Mouse (Mus musculus): ENCODE results near the gene Dhx16.

Dhx16 gene

DNA sequence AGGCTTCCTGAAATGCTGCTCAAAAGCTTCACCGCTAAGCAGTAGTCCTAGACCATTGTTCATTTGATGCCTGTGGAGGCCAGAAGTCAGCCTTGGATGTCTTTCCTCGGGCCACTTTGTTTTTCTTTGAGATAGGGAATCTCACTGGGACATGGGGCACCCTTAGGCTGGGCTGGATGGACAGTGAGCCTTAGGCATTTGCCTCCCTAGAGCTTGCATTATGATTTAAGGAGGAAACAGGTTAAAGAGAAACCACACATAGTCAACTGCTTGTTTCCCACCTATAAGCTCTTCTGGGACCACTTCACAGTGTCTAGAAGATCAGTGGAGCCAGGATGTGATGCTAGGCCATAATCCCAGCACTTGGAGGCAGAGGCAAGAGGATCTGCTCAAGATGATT, 19.8 kb upstream of the Dhx16 start:
- DNase-seq (ENCODE audit: low spot score) = no peak

DNA sequence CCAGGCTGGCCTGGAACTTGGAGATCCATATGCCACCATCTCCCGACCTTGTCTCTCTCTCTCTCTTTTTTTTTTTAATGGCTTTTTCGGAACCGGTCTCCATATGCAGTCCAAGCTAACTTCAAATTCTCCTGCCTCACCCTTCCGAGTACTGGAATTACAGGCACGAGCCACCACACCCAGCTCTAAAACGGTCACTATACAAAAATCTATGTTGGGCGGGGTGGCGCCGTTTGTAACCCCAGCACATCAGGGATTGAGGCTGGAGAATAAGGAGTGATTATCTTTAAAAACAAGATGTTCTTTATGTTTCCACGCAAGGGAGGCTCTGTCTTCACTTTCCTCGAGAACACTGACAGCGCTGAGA, 18.8 kb upstream of the Dhx16 start:
- no peak for DNase-seq (ENCODE audit: low spot score)

DNA sequence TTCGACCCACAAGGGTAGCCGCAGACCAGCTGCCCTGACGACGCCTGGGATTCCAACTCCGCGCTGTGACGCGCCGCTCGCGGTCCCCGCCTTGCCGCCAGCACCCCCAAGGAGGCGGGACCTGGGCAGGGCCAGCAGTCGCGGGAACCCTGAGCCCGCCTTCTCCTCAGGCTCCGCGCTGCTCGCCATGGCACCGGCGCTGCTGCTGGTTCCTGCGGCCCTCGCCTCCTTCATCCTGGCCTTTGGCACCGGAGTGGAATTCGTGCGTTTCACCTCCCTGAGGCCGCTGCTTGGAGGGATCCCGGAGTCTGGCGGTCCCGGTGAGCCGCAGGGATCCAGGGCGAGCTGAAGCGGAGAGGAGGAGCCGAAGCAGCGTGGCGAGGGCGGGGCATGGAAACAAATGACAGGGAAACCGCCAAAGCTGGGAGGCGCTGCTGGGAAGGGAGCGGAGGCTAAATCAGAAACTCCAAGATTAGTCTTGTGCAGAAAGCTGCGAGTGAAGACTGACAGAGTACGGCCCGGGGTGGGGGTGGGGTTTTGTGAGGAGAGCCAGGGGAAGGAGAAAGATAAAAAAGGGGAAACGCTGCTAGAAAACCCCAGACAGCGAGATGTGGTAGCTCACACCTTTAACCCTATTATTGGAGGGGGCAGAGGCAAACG, 18.3 kb upstream of the Dhx16 start, which contains the start of gene Nrm:
Gene Nrm, plus strand, starts transcription at position 121 of the 660 bp plus-strand sequence.
- DNase-seq (ENCODE audit: low spot score) = peak; percentile 79

DNA sequence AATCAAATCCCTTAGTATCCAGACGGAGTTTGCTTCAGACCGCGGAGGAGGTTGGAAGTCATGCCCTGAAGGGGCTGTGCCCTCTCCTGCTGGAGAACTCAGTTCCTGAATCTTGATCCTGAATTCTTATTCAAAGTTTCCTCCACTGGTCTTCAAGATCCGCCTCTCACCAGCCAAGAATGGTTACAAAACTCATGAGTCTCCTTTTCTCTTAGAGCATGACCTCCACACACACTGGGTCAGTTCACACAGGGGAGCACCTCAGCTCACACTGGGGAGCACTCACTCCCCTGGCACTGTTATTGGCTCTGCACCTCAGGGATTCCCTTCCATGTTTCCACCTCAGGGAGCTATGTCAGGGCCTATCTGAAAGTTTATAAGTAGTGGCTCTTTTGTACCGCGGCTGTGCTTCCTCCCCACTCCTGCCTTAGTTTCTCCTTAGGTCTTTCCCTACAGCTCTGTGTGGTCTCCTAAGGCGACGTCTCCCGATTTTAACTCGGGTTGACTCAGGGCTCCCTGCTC, 14.7 kb upstream of the Dhx16 start:
- DNase-seq (ENCODE audit: low spot score) = no peak

DNA sequence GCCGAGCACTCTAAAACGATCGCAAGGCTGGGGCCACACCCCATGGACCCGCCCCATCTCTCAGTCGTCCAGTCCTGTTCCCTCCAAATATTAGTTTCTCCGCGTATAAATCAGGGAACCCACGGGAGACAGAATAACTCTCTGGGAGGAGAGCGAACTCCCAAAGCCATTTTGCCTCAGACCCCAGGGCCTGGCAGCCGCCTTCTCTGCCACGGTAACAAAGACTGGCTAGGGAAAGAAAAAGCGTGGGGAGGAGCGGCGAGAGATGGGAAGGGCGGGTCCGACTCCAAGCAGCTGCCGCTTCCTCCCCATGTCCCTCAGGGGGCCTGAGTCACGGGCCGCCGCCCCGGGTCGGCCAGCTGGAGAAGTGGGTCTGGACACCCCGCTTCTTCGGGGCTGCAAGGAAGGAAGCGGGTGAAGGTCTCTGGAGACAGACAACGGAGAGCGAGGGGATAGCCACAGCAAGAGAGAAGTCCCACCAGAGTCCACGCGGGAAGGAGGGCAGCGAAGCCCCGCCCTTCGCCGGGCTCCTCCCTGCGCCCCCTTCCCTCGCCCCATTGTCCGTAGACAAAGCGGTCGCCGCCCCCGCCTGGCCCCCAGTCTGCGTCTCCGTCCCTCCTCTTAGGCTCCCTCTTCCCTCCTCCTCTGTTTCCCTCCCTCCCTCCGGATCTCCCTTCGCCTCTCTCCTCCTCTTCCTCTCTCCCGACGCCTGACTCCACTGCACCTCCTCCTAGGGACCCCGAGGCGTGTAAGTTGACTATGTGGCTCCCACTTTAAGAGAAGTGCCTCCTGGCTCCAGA, 13.9 kb upstream of the Dhx16 start, which contains the start of gene Ppp1r18:
Gene Ppp1r18, plus strand, starts transcription at position 113 of the 800 bp plus-strand sequence.
- DNase-seq (ENCODE audit: low spot score) = peak; percentile 67

DNA sequence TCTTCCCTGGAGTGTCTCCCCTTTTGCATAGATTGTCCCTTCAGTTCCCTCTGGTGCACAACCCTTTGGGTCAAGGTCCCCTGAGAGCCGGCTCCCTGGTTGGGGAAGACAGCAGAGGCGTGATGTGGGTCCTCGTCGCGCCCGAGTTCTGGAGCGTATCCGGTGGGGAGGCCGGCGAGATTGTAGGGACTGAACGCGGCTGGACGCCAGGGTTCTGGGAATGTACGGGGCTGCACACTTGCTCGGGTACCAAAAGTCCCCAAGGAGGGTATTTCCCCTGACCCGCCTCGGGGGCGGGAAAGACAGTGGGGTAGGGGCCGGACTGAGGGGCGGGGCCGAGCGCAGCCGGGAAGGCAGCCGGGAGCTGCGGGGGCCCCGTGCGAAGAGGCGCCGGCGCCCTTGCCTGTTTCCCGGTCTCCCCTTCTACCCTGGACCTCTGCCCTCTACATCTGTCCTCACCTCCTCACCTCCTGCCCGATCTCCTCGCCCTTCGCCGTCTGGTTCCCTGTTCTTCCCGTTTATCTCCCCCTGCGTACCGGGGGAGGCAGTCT, 13.3 kb upstream of the Dhx16 start:
- DNase-seq (ENCODE audit: low spot score) = peak; percentile 57

DNA sequence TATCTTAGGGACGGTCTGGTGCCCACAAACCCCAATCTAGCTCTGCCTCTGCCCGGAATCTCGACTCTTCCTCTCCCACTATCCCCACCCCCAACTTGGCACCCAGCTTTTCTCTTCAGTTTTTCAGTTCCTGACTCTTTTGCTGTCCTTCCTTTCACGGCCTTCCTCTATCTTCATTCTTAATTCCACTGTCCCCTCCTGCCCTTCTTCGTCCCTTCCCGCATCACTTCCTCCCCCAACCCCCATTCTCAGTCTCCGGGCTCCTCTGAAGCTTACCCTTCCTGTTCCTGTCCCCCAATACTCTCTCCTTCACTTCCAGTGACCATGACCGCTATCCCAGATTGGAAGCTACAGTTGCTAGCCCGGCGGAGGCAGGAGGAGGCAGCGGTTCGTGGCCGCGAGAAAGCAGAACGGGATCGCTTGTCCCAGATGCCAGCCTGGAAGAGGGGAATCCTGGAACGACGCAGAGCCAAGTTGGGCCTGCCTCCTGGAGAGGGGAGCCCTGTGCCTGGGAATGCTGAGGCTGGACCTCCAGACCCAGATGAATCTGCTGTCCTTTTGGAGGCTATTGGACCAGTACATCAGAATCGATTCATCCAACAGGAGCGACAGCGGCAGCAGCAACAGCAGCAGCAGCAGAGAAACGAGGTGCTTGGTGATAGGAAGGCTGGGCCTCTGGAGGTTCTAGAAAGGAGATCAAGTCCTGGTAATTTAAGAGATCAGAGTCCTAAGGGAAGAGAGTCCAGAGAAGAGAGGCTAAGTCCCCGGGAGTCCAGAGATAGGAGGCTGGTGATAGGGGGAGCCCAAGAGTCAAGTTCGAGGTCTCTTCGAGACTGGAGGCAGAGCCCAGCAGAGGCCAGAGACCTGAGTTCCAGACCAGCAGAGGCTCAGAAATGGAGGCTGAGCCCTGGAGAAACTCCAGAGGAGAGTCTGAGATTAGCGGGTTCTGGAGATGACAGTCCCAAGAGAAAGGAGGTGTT, 12.4 kb upstream of the Dhx16 start:
- no peak for DNase-seq (ENCODE audit: low spot score)

DNA sequence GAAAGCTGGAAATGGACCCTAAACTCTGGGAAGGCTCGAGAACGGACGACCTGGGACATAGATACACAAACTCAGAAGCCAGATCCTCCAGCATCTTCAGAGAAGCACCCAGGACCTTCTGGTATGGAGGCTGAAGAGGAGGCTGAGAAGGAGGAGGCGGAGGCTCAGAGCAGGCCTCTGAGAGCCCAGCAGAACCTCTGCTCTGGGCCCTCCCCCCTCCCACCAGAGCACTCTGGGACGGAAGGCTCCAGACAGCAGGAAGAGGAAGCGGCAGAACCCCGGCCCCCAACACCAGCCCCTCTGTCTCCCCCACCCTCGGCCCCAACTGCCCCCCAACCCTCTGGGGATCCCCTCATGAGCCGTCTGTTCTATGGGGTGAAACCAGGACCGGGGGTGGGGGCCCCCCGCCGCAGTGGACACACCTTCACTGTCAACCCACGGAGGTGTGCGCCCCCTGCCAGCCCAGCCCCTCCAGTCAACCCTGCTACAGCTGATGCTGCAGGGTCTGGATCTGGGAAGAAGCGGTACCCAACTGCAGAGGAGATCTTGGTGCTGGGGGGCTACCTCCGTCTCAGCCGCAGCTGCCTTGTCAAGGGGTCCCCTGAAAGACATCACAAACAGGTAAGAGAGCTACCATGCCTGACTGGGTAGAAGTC, 11.3 kb upstream of the Dhx16 start:
- no peak for DNase-seq (ENCODE audit: low spot score)

DNA sequence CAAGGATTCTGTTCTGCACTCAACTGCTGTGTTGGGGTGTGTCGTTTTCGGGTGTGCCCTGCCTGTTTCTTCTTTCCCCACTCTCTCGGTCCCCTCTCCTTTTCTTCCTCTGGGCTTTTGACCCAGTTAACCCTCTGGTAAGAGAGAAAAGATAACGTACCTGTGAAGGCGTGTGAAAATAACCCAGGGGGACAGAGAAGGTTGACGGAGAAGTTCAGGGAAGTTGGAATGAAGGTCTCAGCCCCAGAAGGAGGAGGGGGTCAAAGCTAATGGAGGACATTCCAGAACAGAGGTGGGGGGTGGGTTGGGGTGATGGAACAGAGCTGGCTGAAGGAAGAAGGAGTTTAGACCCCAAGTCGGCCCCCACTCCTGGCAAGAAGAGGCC, 10.7 kb upstream of the Dhx16 start:
- DNase-seq (ENCODE audit: low spot score) = no peak

DNA sequence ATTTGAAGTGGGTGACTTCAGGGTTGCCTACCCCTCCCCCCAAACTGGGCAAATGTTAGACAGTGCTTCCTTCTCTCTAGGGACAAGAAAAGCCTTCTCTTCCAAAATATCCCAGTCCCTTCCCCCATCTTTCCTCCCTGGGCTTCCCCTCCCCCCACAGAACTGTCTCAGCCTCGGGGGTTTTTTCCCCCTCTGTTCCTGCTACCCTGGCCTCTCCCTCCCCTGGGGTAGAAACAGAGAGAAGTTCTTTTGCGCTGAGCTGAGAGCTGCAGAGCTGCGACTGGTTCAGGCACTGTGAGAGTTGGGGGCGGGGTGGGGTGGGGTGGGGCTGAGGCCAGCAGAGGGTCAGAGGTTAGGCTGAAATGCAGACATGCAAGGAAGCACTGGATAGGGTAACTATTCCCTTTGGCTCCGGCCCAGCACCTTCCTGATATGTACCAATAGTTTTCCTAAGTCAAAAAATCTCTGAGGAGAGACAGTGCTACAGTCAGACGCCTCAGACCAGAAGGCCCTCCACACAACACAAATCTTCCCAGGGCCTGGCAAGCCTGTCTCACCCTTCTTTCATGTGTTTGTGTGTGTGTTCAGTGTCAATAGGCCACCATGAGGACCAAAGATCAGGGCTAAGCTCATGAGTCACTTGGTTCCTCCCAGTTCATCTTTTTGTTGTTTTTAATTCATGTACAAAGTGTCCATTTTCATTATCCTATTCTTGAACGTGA, 10.1 kb upstream of the Dhx16 start:
- DNase-seq (ENCODE audit: low spot score) = no peak

DNA sequence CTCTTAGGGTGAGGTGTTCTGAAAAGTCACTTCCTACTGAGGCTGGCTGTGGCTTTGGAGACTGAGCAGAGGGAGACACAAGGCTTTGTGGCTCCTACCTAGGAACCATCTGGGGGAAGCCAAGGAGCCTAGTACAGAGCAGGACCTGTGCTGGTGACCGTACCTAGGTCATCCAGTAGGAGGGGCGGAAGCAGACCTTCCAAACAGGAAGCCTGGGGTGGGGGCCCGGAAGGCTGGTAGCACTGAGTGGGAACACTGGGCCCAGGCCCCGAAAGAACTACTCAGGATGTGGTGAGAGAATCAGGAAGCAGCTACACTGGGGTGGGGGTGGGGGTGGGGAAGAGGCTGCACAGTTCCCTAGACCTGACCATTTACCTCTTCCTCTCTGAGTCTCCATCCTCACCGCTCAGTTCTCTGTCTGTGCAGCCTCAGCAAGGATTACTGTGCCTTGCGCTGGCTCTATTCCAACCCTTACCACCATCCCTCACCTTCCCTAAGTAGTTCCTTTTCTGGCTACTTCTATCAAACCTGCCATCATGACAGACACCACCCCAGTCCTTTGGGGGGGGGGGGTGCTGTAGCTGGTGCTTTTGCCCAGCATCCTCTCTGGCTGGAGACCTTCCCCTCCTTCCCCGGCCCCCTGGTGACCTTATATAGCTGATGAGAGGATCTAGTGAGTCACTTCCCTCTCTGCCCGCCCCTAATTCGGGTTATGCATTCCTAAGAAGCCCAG, 9.3 kb upstream of the Dhx16 start:
- DNase-seq (ENCODE audit: low spot score) = no peak

DNA sequence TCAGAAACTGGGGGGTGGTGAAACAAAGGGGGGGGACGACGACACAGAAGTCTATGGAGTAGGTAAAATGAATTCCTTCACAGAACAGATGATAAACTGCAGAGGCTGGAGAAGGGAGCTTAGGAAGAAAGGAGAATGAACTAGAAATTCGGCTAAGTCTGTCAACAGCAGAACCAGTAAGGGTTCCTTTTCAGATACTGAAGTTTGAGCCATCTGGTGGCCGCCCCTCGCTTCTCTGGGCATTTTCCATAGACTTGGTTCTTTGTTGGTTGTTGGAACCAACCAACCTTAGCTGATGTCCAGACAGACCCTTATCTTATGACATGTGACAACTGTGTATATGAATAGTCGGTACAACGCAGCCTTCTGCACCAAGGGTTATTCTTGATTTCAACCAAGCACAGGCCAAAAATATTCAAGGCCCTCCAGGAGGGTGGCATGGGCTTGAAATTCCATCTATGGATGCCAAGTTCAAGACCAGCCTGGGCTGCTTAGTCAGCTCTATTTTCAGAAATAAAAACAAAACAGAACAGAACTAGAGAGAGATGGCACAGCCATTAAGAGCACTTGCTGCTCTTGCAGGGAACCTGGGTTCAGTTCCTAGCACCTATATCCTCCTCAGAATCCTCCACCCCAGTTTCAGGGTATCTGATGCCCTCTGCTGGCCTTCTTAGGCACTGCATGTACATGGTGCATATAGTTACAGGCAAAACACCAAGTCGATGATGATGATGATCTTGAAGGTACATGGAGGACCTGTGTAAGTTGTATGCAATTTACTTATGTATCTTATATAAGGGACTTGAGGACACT, 8.5 kb upstream of the Dhx16 start:
- no peak for DNase-seq (ENCODE audit: low spot score)

DNA sequence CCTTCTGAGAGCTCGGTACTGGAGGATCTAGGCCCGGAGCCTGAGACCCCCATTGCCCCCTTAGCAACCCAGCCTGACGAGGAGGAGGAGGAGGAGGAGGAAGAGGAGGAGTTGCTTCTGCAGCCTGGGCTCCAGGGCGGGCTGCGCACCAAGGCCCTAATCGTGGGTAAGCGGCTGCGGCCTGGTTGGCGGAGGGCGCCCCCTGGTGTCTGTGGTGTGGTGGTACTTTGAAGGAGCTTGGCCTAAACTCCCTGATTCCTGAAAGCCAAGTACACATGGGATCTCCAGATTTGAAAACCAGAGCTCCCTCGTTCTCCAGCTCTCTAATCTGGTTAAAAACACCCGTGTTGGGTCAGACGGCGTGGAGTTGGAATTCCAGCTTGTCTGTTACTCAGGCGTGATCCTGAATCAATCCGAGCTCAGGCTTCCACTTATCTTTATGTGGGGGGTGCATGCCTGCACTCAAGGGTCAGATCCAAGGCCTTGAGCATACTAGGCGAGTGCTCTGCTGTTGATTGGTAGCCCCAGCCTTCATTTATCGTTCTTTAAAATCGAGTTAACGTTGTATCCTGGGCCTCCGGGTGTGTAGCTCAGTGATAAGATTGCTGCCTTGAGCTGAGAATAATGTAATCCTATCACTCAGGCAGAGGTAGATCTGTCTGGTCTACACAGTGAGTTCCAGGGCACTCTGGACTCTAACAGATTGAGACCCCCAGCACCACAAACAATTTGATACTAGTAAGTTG, 5.7 kb upstream of the Dhx16 start:
- peak; percentile 70 for DNase-seq (ENCODE audit: low spot score)

DNA sequence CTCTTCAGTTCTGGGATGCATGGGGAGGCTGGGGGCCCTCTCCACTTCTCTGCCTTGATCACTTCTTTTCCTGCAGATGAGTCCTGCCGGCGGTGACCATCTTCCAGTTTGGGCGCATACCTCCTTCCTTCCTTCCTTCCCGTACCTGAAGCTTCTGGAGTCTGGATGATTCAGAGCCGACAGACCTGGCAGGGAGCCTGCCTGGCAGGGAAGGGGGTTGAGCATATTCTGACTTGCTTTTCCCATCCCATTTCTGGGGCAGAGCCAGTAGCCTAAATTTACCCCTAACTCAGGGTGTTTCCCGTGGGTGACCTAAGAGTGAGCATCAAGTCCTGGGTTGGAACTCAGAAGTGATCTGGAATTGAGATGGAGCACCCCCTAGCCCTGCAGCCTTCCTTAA, 4.9 kb upstream of the Dhx16 start:
- DNase-seq (ENCODE audit: low spot score) = no peak

DNA sequence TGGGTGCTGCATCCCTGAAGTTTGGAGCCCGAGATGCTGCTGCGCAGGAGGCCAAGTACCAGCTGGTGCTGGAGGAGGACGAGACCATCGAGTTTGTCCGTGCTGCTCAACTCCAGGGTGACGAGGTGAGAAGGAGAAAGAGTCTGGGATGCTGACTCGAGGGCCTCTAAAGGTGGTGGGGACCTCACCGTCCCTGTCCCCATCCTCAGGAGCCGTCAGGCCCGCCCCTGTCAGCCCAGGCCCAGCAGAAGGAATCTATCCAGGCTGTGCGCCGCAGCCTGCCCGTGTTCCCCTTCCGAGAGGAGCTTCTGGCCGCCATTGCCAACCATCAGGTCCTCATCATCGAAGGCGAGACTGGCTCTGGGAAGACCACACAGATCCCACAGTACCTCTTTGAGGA, 3.3 kb downstream of the Dhx16 start:
- DNase-seq (ENCODE audit: low spot score) = no peak

DNA sequence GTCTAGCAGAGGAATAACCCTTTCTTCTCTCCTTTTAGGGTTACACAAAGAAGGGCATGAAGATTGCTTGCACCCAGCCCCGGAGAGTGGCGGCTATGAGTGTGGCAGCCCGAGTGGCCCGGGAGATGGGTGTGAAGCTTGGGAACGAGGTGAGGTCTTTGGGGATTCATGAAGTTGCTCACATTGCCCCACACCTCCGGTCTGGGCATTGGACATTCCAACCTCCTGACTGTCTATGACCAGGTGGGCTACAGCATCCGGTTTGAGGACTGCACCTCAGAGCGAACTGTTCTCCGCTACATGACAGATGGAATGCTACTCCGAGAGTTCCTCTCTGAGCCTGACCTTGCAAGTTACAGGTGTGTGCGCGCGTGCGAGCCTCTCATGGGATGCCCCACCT, 4.2 kb downstream of the Dhx16 start:
- no peak for DNase-seq (ENCODE audit: low spot score)

DNA sequence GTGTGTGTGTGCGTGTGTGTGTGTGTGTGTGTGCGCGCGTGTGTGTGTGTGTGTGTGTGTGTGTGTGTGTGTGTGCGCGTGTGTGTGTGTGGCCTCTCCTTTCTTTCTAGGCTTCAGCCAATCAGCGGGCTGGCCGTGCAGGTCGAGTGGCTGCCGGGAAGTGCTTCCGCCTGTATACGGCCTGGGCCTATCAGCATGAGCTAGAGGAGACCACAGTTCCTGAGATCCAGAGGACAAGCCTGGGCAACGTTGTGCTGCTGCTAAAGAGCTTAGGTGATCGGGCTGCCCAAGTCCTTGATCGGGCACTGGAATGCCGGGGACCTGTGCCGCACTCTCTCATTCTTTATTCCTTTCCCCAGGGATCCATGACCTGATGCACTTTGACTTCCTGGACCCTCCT, 8.1 kb downstream of the Dhx16 start:
- DNase-seq (ENCODE audit: low spot score) = no peak

All from ovary, adult 18-20 months (tissue).